Mouse (Mus musculus): Measurements from ENCODE around the gene Olfr1315-ps1.

Gene Olfr1315-ps1

DNA sequence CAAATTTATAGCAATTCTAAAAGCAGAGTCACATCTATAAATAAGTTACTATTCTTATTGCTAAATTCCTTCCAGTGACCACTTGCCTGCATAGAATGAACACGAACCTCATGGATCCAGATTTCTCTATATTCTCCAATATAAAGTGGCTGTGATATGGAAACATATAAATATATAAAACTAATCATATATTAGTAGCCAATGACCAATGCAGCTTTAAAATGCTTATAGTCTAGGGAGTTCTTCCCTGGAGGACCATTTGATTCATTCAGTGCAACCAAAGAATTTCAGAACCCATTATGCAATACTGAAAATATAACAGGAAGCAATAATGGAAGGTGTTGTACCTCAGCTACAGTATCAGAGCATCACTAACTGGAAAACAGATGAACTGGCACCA lies at the start of gene Olfr1315-ps1:
TSS of gene Olfr1315-ps1 (minus strand) at position 101 of the 400 bp plus-strand sequence.
- DNase-seq, result no peak

DNA sequence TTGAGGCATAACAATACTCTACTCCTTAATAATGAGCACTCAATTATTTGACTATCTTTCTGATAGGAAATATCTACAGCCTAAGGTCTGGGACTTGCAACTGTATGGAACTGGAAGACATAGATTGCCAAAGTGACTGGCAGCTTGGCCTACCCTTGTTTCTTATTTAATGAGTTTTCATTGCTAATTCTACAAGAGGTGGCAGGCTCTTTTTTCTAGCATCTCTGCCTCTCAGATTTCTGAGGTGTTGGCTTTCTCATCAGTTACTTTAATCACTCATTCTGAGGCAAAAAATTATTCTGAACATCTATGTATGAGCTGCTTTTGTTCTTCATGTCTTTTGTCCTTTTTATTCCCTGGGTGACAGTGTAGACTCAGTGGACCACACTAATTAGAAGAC lies 38.7 kb upstream of the Olfr1315-ps1 start, which contains the start of gene Olfr1318:
TSS of gene Olfr1318 (plus strand) at position 301 of the 400 bp plus-strand sequence.
- DNase-seq, result no peak

DNA sequence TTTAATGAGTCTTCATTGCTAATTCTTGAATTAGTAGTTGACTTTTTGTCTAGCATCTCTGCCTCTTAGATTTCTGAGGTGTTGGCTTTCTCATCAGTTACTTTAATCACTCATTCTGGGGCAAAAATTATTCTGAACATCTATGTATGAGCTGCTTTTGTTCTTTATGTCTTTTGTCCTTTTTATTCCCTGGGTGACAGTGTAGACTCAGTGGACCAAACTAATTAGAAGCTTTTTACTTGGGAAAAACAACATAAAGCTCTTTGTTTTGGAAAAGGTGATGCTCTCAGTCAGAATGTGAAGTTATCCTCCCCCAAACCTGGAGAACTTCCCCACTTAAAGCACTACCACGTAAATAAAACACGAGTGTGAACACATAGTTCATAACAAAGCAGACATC lies 24.8 kb upstream of the Olfr1315-ps1 start, which contains the start of gene Olfr1317:
TSS of gene Olfr1317 (plus strand) at position 301 of the 400 bp plus-strand sequence.
- DNase-seq, result no peak

DNA sequence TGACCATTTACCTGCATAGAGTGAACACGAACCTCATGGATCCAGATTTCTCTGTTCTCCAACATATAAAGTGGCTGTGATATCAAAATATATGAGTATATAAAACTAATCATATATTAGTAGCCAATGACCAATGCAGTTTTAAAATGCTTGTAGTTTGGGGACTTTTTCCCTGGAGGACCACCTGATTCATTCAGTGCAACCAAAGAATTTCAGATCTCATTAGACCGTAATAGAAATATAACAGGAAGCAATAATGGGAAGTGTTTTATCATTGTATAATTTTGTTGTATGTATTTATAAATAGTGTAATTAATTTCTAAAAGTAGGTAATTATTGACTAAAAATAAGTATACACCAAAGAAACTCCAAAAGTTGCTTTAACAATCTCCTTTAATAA lies 19.6 kb upstream of the Olfr1315-ps1 start, which contains the start of gene Olfr1316:
TSS of gene Olfr1316 (minus strand) at position 101 of the 400 bp plus-strand sequence.
- DNase-seq, result no peak

DNA sequence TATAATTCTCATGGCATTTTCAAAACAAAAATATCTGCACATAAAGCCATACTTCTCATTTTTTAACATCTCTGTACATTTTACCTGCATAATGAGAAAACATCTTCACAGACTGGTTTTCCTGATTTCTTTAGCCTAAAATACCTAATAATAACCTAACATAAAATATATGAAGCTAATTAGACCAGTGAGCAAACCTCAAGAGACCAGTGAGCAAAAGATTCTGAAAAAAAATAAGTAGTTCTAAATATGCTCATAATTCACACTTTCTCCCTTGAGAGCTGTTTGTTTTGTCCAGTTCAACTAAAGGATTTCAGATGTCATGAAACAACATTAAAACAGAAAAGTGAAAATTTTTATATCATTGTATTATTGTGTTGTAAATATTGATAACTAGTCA lies 18.6 kb downstream of the Olfr1315-ps1 start, which contains the start of gene Olfr1314:
TSS of gene Olfr1314 (minus strand) at position 101 of the 400 bp plus-strand sequence.
- DNase-seq, result no peak

DNA sequence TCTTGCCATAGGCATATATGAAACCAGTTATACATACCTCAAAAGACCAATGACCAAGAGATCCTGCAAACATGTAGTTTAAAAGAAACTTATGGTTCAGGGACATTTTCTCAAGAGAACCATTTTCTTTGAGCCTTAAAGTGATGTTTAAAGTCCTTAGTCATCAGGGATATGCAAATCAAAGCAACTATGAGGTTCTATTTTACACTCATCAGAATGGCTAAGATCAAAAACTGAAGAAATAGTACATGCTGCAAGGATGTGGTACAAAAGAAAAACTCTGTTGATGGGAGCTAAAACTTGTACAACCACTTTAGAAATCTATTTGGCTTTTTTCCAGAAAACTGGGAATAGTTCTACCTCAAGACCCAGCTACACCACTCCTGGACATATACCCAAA lies 37.5 kb downstream of the Olfr1315-ps1 start, which contains the start of gene Olfr1313:
TSS of gene Olfr1313 (minus strand) at position 101 of the 400 bp plus-strand sequence.
- DNase-seq, result no peak
